Mouse (Mus musculus) lung, postnatal 36 days (tissue): ENCODE data around the gene Exosc7.
A peak's percentile ranks its signal among the peaks of the same experiment; 100 is the strongest.

Experiments used
- DNase-seq: peaks from one replicate; pipeline ENCODE4 v3.0.0; 2022; ENCODE audit warnings: mixed read lengths

Exosc7 gene

DNA sequence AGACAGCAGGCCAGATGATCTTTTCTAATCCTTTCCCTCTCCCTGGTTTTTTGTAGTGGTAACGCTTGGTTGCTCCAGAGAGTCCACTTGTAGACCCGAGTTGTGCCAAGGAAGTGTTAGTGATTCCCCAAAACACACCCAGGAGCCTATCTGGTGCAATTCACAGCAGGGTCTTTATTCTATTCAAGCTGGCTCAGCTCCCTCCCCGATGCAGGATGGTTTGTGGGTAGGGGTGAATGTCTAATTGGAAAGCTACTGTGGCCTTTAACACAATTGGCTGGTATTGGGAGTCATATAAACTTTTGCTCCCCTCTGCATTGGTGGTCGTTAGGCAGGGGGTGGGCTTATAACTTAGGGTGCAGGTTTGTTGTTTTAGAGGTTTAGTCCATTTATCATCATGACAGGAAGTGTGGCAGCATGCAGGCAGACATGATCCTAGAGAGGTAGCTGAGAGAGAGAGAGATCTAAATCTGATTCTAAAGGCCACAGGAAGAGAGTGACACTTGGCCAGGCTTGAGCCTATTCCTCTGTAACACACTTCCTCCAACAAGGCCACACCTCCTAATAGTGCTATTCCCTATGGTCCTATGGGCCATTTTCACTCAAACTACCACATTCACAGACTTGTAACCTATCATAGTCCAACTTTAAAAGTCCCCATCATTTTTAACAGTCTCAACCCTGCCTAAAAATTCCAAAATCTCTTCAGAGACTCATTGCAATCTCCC is 27.0 kb downstream of the Exosc7 start:
- no peak for DNase-seq

DNA sequence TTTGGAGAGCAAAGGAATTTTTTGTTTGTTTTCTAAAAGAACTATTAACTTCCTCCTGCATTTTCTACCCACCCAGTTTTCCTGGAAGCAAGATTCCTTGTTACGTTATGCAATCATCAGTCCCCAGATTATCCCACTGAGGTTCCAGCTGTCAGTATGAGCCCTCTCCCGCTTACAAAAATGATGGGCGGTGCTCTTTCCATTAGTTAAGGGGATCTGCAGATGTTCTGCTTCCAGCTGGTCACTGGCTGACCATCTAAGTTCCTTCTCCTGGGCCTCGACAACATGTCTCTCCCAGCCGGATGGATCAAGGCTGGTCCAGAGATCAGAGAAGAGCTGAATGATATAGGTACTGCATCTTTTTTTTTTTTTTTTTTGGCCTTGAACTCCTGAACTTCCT is 35.4 kb downstream of the Exosc7 start:
- DNase-seq, result peak; percentile 58

GRCm38 (mm10) chr9:123150241-123151020 is 37.4 kb downstream of the Exosc7 start, which contains the start of gene Clec3b:
TSS of gene Clec3b (plus strand) at chr9:123150946.
- DNase-seq, result peak; percentile 75

- DNase-seq, result no peak
Observed at GRCm38 (mm10) chr9:123151561-123151960, 38.5 kb downstream of the Exosc7 start.

GRCm38 (mm10) chr9:123152026-123152425 is 39.0 kb downstream of the Exosc7 start:
- DNase-seq, result no peak

- DNase-seq, result peak; percentile 45
Observed at GRCm38 (mm10) chr9:123153121-123153520, 40.1 kb downstream of the Exosc7 start.

GRCm38 (mm10) chr9:123156910-123157361 is 43.9 kb downstream of the Exosc7 start:
- peak; percentile 83 for DNase-seq

GRCm38 (mm10) chr9:123157699-123158098 is 44.7 kb downstream of the Exosc7 start:
- no peak for DNase-seq

GRCm38 (mm10) chr9:123158125-123158836 is 45.3 kb downstream of the Exosc7 start:
- DNase-seq, result peak; percentile 64

DNA sequence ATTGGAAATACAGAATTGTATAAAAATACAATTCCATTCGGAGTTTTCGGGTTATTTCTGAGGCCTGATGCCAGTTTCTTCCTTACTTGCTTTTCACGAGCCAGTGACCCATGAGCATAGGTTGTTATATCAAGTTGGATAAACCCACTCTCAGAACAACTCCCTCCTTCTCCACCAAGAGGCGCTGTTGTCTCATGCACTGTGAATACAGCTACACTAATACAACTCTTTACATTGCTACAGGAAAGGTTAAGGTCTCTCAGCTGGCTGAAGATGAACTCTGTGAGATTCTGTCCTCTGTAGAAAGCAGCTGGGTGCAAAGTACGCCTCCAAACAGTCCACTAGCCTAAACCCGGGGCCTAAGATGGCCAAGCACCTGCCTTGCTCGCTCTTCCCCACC is 46.3 kb downstream of the Exosc7 start:
- DNase-seq, result peak; percentile 89

- DNase-seq, result no peak
Observed at GRCm38 (mm10) chr9:123161792-123162191, 48.8 kb downstream of the Exosc7 start.

- DNase-seq, result no peak
Observed at GRCm38 (mm10) chr9:123162985-123163694, 50.1 kb downstream of the Exosc7 start.

DNA sequence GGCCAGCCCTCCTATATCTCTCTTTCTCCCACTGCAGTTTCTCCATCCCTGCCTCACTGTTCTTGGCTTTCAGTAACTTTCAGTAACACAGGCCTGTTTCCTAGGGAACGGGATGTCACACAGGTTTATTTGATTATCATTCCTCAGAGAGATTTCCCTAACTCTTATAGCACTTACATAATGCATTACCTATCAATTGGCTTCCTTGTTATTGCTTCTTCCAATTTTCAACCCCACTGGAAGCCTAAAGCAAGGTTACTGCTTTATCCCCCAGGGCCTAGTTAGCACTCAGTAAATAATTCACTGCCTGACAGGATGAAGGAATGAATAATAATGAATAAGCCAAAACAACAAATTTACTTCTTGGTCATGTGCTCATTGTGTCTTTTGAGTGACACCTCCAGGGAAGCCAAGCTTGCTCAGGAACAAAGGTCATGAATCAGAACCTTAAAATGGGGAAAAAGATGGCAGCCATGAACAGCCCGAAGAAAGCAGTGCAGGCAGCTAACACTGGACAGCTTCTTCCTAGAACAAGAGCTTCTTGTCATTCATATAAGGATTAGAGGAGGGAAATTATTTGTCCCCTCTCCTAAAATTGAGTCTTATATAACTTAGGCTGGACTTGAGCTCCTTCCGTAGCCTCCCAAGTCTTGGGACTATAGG is 52.9 kb downstream of the Exosc7 start:
- no peak for DNase-seq

DNA sequence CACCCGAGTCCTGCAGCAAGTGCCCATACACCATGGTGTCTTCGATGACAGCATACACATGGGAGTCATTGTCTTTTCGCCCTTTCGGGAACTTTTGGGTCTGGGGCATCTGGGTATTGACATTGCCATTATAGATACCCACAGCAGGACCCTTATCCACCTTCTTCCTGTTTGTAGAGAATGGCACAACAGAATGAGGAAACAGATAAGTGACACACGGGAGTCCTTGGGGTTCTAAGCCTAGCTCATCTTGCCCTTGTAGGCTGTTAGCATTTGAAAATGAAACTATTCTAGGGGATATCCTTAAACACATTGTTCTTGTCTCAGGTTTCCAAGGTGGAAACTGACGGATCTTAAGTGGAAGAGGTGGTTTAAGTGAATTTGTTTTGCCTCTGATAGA is 60.7 kb downstream of the Exosc7 start:
- DNase-seq, result no peak

GRCm38 (mm10) chr9:123174356-123174755 is 61.3 kb downstream of the Exosc7 start:
- DNase-seq, result no peak

- DNase-seq, result no peak
Observed at GRCm38 (mm10) chr9:123177380-123178048, 64.5 kb downstream of the Exosc7 start.

GRCm38 (mm10) chr9:123180003-123180402 is 67.0 kb downstream of the Exosc7 start:
- DNase-seq, result no peak

DNA sequence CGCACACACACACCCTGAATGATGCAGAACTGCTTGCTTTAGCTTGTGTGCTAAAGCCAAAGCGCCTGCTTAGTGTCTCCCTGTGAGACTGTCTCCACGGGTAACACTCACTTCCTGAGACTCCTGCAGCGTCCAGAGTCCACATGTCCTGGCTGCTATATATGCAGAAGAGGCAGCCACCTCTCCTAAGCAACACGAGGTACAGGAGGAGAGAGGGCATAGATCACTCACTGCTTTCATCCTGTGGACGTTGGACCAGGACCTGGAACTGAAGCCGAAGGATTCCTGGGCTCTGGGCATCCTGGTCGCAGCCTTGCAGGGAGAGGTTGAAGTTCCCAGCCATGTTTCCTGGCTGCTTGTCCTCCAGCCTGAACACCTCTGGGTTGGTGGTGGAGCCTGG is 70.2 kb downstream of the Exosc7 start:
- no peak for DNase-seq

GRCm38 (mm10) chr9:123185546-123185945 is 72.5 kb downstream of the Exosc7 start:
- DNase-seq, result no peak
